Mouse (Mus musculus): ENCODE results near the gene Fitm2. TPM values are rescaled to one million over a fixed set of nuclear protein-coding genes. Genes with fewer than 3 reads are reported as not detected.

Fitm2 gene
- polyA plus RNA-seq, 1 experiment = 9.0 TPM

- H3K4me3 ChIP-seq (ENCODE audit: insufficient read depth, poor library complexity, severe bottlenecking) = peak overlapping the region; percentile 71
- H3K79me2 ChIP-seq (ENCODE audit: control insufficient read depth, insufficient read depth) = peaks cover 62% of the 10 kb centered on the region
- no peak for TF ChIP-seq MYOD1 (IDR thresholded peaks at IDR 0.05; ENCODE audit: control insufficient read depth, insufficient read length, low read depth)
- no peak for TF ChIP-seq USF1 (IDR thresholded peaks at IDR 0.05; ENCODE audit: low read depth)
- TF ChIP-seq MYOG (IDR thresholded peaks at IDR 0.05; ENCODE audit: control insufficient read depth, extremely low read depth, insufficient read length) = no peak
- no peak for TF ChIP-seq CEBPB (IDR thresholded peaks at IDR 0.05; ENCODE audit: low read depth)
- TF ChIP-seq CTCF (IDR thresholded peaks at IDR 0.05; ENCODE audit: control insufficient read depth, insufficient read depth, insufficient read length) = no peak
- TF ChIP-seq MAX (IDR thresholded peaks at IDR 0.05) = no peak
- TF ChIP-seq FOSL1 (IDR thresholded peaks at IDR 0.05; ENCODE audit: insufficient read depth, low read length, poor library complexity, severe bottlenecking) = no peak
- H3K79me3 ChIP-seq (ENCODE audit: low read depth) = peaks cover 47% of the 10 kb centered on the region
- H3K36me3 ChIP-seq (ENCODE audit: control insufficient read depth, insufficient read depth) = peaks cover 4% of the 10 kb centered on the region
- H3ac ChIP-seq (ENCODE audit: control insufficient read depth, insufficient read length, low read depth) = peak overlapping the region; percentile 95
- no peaks in the 10 kb centered on the region for H3K27me3 ChIP-seq (ENCODE audit: control insufficient read depth, insufficient read depth, insufficient read length)
These were observed 52.0 kb downstream of the Fitm2 start for GRCm38 (mm10) chr2:163420366-163420886.

GRCm38 (mm10) chr2:163419346-163420045 is 52.9 kb downstream of the Fitm2 start:
- Histone ChIP-seq H3K4me3 (ENCODE audit: insufficient read depth, poor library complexity, severe bottlenecking) (peak overlapping the region; percentile 95), H3K79me3 (ENCODE audit: low read depth) (peaks cover 50% of the 10 kb centered on the region), H3K36me3 (ENCODE audit: control insufficient read depth, insufficient read depth) (peaks cover 14% of the 10 kb centered on the region), H3K79me2 (ENCODE audit: control insufficient read depth, insufficient read depth) (peaks cover 71% of the 10 kb centered on the region), H3K27me3 (ENCODE audit: control insufficient read depth, insufficient read depth, insufficient read length) (no peaks in the 10 kb centered on the region), H3ac (ENCODE audit: control insufficient read depth, insufficient read length, low read depth) (peak overlapping the region; percentile 98)
- TF ChIP-seq FOSL1 (IDR thresholded peaks at IDR 0.05; ENCODE audit: insufficient read depth, low read length, poor library complexity, severe bottlenecking) = no peak
- TF ChIP-seq MYOG (IDR thresholded peaks at IDR 0.05; ENCODE audit: control insufficient read depth, extremely low read depth, insufficient read length) = no peak
- TF ChIP-seq CTCF (IDR thresholded peaks at IDR 0.05; ENCODE audit: control insufficient read depth, insufficient read depth, insufficient read length) = no peak
- peak; percentile 98 for TF ChIP-seq MAX (IDR thresholded peaks at IDR 0.05)
- peak; percentile 96 for TF ChIP-seq USF1 (IDR thresholded peaks at IDR 0.05; ENCODE audit: low read depth)

GRCm38 (mm10) chr2:163418841-163419345 is 53.5 kb downstream of the Fitm2 start:
- peaks cover 77% of the 10 kb centered on the region for H3K79me2 ChIP-seq (ENCODE audit: control insufficient read depth, insufficient read depth)
- H3K27me3 ChIP-seq (ENCODE audit: control insufficient read depth, insufficient read depth, insufficient read length) = no peaks in the 10 kb centered on the region
- peaks cover 18% of the 10 kb centered on the region for H3K36me3 ChIP-seq (ENCODE audit: control insufficient read depth, insufficient read depth)
- H3K4me3 ChIP-seq (ENCODE audit: insufficient read depth, poor library complexity, severe bottlenecking) = peak overlapping the region; percentile 95
- H3ac ChIP-seq (ENCODE audit: control insufficient read depth, insufficient read length, low read depth) = peak overlapping the region; percentile 98
- TF ChIP-seq CTCF (IDR thresholded peaks at IDR 0.05; ENCODE audit: control insufficient read depth, insufficient read depth, insufficient read length) (no peak), MAX (IDR thresholded peaks at IDR 0.05) (no peak), MYOG (IDR thresholded peaks at IDR 0.05; ENCODE audit: control insufficient read depth, extremely low read depth, insufficient read length) (no peak), MYOD1 (IDR thresholded peaks at IDR 0.05; ENCODE audit: control insufficient read depth, insufficient read length, low read depth) (no peak), FOSL1 (IDR thresholded peaks at IDR 0.05; ENCODE audit: insufficient read depth, low read length, poor library complexity, severe bottlenecking) (no peak), USF1 (IDR thresholded peaks at IDR 0.05; ENCODE audit: low read depth) (no peak), CEBPB (IDR thresholded peaks at IDR 0.05; ENCODE audit: low read depth) (no peak)
- peaks cover 50% of the 10 kb centered on the region for H3K79me3 ChIP-seq (ENCODE audit: low read depth)

- peaks cover 85% of the 10 kb centered on the region for H3K79me2 ChIP-seq (ENCODE audit: control insufficient read depth, insufficient read depth)
- peak overlapping the region; percentile 95 for H3K4me3 ChIP-seq (ENCODE audit: insufficient read depth, poor library complexity, severe bottlenecking)
- peaks cover 27% of the 10 kb centered on the region for H3K36me3 ChIP-seq (ENCODE audit: control insufficient read depth, insufficient read depth)
- TF ChIP-seq MAX (IDR thresholded peaks at IDR 0.05) = no peak
- no peak for TF ChIP-seq MYOG (IDR thresholded peaks at IDR 0.05; ENCODE audit: control insufficient read depth, extremely low read depth, insufficient read length)
- no peak for TF ChIP-seq MYOD1 (IDR thresholded peaks at IDR 0.05; ENCODE audit: control insufficient read depth, insufficient read length, low read depth)
- TF ChIP-seq CTCF (IDR thresholded peaks at IDR 0.05; ENCODE audit: control insufficient read depth, insufficient read depth, insufficient read length) = no peak
- TF ChIP-seq FOSL1 (IDR thresholded peaks at IDR 0.05; ENCODE audit: insufficient read depth, low read length, poor library complexity, severe bottlenecking) = no peak
- no peak for TF ChIP-seq CEBPB (IDR thresholded peaks at IDR 0.05; ENCODE audit: low read depth)
- no peak for TF ChIP-seq USF1 (IDR thresholded peaks at IDR 0.05; ENCODE audit: low read depth)
- no peaks in the 10 kb centered on the region for H3K27me3 ChIP-seq (ENCODE audit: control insufficient read depth, insufficient read depth, insufficient read length)
- H3ac ChIP-seq (ENCODE audit: control insufficient read depth, insufficient read length, low read depth) = peak overlapping the region; percentile 7
- H3K79me3 ChIP-seq (ENCODE audit: low read depth) = peaks cover 53% of the 10 kb centered on the region
These were observed 54.6 kb downstream of the Fitm2 start for GRCm38 (mm10) chr2:163417830-163418229.

DNA sequence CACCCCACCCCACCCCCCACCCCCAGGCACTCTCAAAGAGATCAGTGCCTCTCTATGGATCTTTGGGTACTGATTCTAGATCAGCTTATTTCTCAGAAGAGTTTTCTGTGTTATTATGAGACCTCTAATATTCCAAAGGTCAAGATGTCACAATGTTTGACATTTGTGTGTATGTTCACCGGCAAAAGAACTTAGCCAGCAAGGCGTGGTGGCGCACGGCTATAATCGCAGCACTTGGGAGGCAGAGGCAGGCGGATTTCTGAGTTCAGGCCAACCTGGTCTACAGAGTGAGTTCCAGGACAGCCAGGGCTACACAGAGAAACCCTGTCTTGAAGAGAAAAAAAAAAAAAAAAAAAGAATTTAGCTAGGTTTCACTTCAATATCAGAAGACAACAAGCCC is 55.4 kb downstream of the Fitm2 start:
- H3K4me3 ChIP-seq (ENCODE audit: insufficient read depth, poor library complexity, severe bottlenecking) = no peak overlapping the region
- peaks cover 35% of the 10 kb centered on the region for H3K36me3 ChIP-seq (ENCODE audit: control insufficient read depth, insufficient read depth)
- TF ChIP-seq MAX (IDR thresholded peaks at IDR 0.05) = no peak
- TF ChIP-seq MYOD1 (IDR thresholded peaks at IDR 0.05; ENCODE audit: control insufficient read depth, insufficient read length, low read depth) = no peak
- no peak for TF ChIP-seq CEBPB (IDR thresholded peaks at IDR 0.05; ENCODE audit: low read depth)
- no peak for TF ChIP-seq CTCF (IDR thresholded peaks at IDR 0.05; ENCODE audit: control insufficient read depth, insufficient read depth, insufficient read length)
- TF ChIP-seq MYOG (IDR thresholded peaks at IDR 0.05; ENCODE audit: control insufficient read depth, extremely low read depth, insufficient read length) = no peak
- no peak for TF ChIP-seq USF1 (IDR thresholded peaks at IDR 0.05; ENCODE audit: low read depth)
- no peak for TF ChIP-seq FOSL1 (IDR thresholded peaks at IDR 0.05; ENCODE audit: insufficient read depth, low read length, poor library complexity, severe bottlenecking)
- H3K79me2 ChIP-seq (ENCODE audit: control insufficient read depth, insufficient read depth) = peaks cover 93% of the 10 kb centered on the region
- H3K79me3 ChIP-seq (ENCODE audit: low read depth) = peaks cover 60% of the 10 kb centered on the region
- H3K27me3 ChIP-seq (ENCODE audit: control insufficient read depth, insufficient read depth, insufficient read length) = no peaks in the 10 kb centered on the region
- no peak overlapping the region for H3ac ChIP-seq (ENCODE audit: control insufficient read depth, insufficient read length, low read depth)

Other genes with a start within 250 kb of the Fitm2 start
- 78.4 TPM for gene Jph2, start 74.6 kb downstream of the Fitm2 start, polyA plus RNA-seq (2012; fragmentation: generic; extraction: Trizol)
- 44.6 TPM for gene Oser1, start 47.9 kb downstream of the Fitm2 start, polyA plus RNA-seq (2012; fragmentation: generic; extraction: Trizol)
- gene Gdap1l1, start 34.2 kb downstream of the Fitm2 start, polyA plus RNA-seq (2012; fragmentation: generic; extraction: Trizol) = 0.19 TPM
- gene R3hdml, start 19.7 kb upstream of the Fitm2 start, polyA plus RNA-seq (2012; fragmentation: generic; extraction: Trizol) = 0.32 TPM
- gene Hnf4a, start 34.2 kb upstream of the Fitm2 start, polyA plus RNA-seq (2012; fragmentation: generic; extraction: Trizol) = not detected
- 15.1 TPM for gene Ttpal, start 129.7 kb upstream of the Fitm2 start, polyA plus RNA-seq (2012; fragmentation: generic; extraction: Trizol)
- gene Serinc3, start 172.5 kb upstream of the Fitm2 start, polyA plus RNA-seq (2012; fragmentation: generic; extraction: Trizol) = 29.4 TPM
- gene Pkig, start 185.8 kb upstream of the Fitm2 start, polyA plus RNA-seq (2012; fragmentation: generic; extraction: Trizol) = 254 TPM

All from C2C12 (cell line).